Mouse (Mus musculus) testis, adult 2 months (tissue): ENCODE data around the gene Ift57.

Source experiments
- CTCF ChIP-seq: fragments of 200-500 bp; IDR thresholded peaks from 2 replicates; pipeline ENCODE4 v1.5.1; 2012; ENCODE audit warnings: low read depth, mild to moderate bottlenecking, inconsistent platforms, low read length, moderate library complexity; ENCODE audit not compliant: control insufficient read depth, insufficient read depth, insufficient replicate concordance
- POLR2A ChIP-seq: fragments of 200-500 bp; IDR thresholded peaks from 2 replicates; pipeline ENCODE4 v1.6.1; 2012; ENCODE audit warnings: low read depth, mild to moderate bottlenecking, inconsistent platforms, low read length, moderate library complexity; ENCODE audit not compliant: control insufficient read depth

DNA sequence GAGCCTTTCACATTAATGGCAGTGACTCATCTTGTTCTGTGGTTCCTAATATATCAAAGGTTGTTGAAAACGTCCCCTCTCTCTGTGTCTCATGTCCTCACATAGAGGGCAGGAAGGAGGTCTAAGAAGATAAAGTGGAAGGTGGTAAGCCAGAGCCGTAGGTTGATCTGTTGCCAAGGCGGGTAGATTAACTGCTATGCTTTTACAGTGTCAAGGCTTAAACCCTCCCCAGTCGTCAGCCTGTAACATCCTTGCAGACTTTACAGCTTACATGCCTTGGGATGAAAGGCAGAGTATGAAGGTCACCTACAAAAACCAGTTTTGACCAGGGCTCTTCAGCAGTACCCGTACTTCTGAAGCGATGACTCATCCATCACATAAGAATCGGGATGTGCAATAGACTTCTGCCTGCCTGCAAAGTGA lies 108.4 kb downstream of the Ift57 start:
- no peak for TF ChIP-seq CTCF
- TF ChIP-seq POLR2A: no peak
